Mouse (Mus musculus) intestine, embryonic 15.5 days (tissue): ENCODE results near the gene Ccdc58. TPM values are rescaled to one million over a fixed set of nuclear protein-coding genes. Genes with fewer than 3 reads are reported as not detected.
A peak's percentile ranks its signal among the peaks of the same experiment; 100 is the strongest.
"Not testable (repeated sequence)": the region's sequence is repeated elsewhere in the genome, so short reads cannot be mapped to it uniquely, and the experiment has no call there.

Experiments
- ATAC-seq: fragments of 200-750 bp; cut with Nextera tagmentation; 2 replicates; pipeline ENCODE4 v1.8.0; 2017; ENCODE audit warnings: moderate TSS enrichment, moderate library complexity
- H3K27ac ChIP-seq: fragments of 300-500 bp; sonication (generic); 2 replicates; pipeline ENCODE4 v1.5.1; 2015; ENCODE audit warnings: mild to moderate bottlenecking, inconsistent platforms
- H3K27me3 ChIP-seq: fragments of 300-500 bp; sonication (generic); replicated peaks from 2 replicates; pipeline ENCODE4 v1.6.1; 2015; ENCODE audit warnings: inconsistent platforms
- H3K36me3 ChIP-seq: fragments of 300-500 bp; sonication (generic); 2 replicates; pipeline ENCODE4 v1.6.1; 2015; ENCODE audit warnings: inconsistent platforms
- H3K4me1 ChIP-seq: fragments of 300-500 bp; sonication (generic); replicated peaks from 2 replicates; pipeline ENCODE4 v1.6.1; 2015; ENCODE audit warnings: inconsistent platforms
- H3K4me2 ChIP-seq: fragments of 300-500 bp; sonication (generic); replicated peaks from 2 replicates; pipeline ENCODE4 v1.6.1; 2015; ENCODE audit warnings: mild to moderate bottlenecking, inconsistent platforms
- H3K4me3 ChIP-seq: fragments of 300-500 bp; sonication (generic); replicated peaks from 2 replicates; pipeline ENCODE4 v1.5.1; 2015; ENCODE audit warnings: inconsistent platforms
- H3K9ac ChIP-seq: fragments of 300-500 bp; sonication (generic); 2 replicates; pipeline ENCODE4 v1.6.1; 2015; ENCODE audit warnings: inconsistent platforms
- H3K9me3 ChIP-seq: fragments of 300-500 bp; sonication (generic); 2 replicates; pipeline ENCODE4 v1.6.1; 2016; ENCODE audit warnings: inconsistent platforms
- WGBS: fragments of 180-500 bp; shearing (Covaris S2); methylation state at CpG from one replicate; pipeline ENCODE4 v1.1.7; 2015; 5-methylcytosine and 5-hydroxymethylcytosine counted together
- polyA plus RNA-seq: library from polyadenylated mRNA; unstranded; fragments of >200 nt; fragmentation: Nextera tagmentation; extraction: Ambion mirVana; gene quantifications from 2 replicates; pipeline ENCODE4 v1.2.1, GENCODE M21; 2015

Gene Ccdc58
- polyA plus RNA-seq: 111 and 125 TPM in 2 replicates

DNA sequence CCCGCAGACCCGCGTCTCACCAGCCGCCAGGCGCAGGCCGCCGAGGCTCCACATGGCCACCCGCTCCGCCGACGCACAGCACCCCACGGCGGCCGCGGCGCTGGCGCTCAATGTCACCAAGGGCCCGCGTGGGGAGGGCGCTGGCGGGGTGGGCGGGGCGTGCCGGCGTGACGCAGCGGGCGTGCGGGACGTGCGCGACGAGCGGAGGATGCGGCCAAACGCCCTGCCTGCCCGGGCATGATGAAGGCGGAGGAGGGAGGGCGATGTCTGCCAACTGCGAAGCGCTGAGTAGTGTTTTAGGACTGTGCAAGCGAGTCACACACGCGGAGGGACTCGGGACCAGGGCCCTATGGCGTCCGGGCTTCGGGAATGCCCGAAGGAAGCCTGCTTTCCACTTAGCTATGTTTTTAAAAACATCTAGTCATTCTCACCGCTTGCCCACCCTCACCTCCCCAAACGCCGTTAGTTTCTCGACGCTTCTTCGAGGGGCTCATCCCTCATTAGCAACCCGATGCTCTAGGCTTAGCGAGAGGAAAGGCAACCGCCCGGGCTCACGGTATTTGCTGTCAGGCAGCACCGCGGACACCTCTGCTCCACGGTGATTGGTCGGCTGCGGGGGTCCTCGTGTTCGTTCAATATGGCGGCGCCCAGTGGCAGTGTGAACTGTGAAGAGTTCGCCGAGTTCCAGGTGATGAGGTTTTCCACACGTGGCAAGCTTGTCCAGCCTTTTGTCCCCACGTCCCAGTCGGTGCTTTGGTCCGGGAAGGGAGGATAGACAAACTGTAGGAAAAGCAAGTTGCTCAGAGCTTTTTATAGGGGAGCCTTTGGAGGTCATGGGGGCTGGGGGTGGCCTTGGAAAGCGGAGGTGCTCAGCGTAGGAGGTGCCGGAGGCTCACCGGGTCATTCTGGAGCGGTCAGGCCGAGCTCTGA lies at the start of gene Ccdc58, which contains the start of gene Fam162a:
Gene Ccdc58, plus strand, starts transcription at position 236 of the 930 bp plus-strand sequence.
Gene Fam162a, minus strand, starts transcription at position 145 of the 930 bp plus-strand sequence.
- H3K4me3 ChIP-seq: peak within 1 kb of the TSS; percentile 85
- H3K36me3 ChIP-seq: no peaks in the 10 kb centered on the region
- under 1% methylated on average over 77 of the region's 81 CpGs for WGBS
- peak within 1 kb of the TSS; percentile 81 for H3K9ac ChIP-seq
- no peaks in the 10 kb centered on the region for H3K9me3 ChIP-seq
- H3K4me2 ChIP-seq: peak within 1 kb of the TSS; percentile 59
- H3K27me3 ChIP-seq: no peaks in the 10 kb centered on the region
- peaks cover 16% of the 10 kb centered on the region for H3K4me1 ChIP-seq
- ATAC-seq: peak; percentile 96
- peak within 1 kb of the TSS; percentile 99 for H3K27ac ChIP-seq

DNA sequence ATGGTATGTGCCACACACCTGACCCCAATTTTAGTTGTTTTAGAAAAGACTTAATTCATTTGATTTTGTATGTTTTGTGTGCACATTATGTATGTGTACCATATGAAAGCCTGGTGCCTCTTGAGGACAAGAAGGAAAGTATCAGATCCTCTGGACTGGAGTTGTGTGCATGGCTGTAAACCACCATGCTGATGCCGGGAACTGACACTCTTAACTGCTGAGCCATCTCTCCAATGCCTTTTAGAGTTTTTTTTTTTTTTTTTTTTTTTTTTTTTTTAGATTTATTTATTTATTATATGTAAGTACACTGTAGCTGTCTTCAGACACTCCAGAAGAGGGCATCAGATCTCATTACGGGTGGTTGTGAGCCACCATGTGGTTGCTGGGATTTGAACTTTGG lies 43.4 kb upstream of the Ccdc58 start:
- H3K4me3 ChIP-seq, H3K36me3 ChIP-seq, ATAC-seq, H3K4me2 ChIP-seq, H3K9me3 ChIP-seq, H3K9ac ChIP-seq, H3K4me1 ChIP-seq, H3K27ac ChIP-seq, H3K27me3 ChIP-seq: not testable (repeated sequence)
- WGBS: 88% methylated on average over 2 of the region's 2 CpGs

DNA sequence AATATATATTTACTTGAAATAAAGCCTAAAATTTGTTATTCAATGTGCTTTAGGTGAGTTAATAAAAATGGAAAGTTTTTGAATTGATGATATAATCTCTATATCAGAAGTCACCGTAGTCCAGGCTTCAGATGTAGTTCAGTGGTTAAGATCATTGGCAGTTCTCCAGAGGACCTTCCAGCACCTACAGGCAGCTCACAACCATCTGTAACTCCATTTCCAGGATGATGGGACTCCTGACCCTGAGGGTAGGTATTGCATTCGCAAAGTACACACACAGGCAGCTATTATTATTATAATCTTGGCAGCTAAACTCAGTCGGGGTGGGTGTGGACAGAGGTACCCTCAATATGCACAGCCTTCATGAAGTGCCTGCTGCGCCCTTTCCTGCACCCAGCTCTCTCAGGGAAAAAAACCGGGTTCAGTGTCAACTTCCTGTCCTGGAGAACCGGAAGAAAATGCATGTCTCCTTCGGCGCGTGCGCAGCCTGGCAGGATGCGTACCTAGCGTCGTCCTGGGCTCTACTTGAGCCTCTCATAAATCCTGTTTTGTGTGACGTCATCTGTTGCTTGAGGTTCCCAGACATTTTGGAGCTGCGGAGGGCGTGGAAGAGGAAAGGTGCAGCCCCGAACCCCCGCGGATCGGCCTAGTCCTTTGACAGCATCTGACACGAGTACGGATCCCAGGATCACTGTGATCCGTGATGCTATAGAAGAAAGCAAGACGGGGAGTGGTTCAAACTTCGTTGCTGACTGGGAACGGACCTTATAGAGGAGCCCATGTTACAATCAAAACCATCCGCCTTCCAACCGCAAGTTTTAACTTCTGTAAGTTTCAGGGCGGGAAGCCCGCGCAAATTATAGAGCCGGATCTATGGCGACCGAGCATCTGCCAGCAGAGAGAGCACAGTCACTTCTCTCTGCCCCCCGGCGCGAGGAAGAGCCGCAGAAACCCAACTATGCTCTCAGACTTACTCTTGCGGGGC lies 30.6 kb upstream of the Ccdc58 start, which contains the start of gene Wdr5b:
Gene Wdr5b, plus strand, starts transcription at position 551 of the 985 bp plus-strand sequence.
- Histone ChIP-seq H3K4me2 (peak within 1 kb of the TSS; percentile 62), H3K36me3 (peaks cover 10% of the 10 kb centered on the region; the same call in 1 of the 2 replicates), H3K4me1 (peaks cover 9% of the 10 kb centered on the region; the same call in 1 of the 2 replicates), H3K27me3 (no peaks in the 10 kb centered on the region), H3K9me3 (no peaks in the 10 kb centered on the region), H3K9ac (peak within 1 kb of the TSS; percentile 70), H3K27ac (peak within 1 kb of the TSS; percentile 79), H3K4me3 (peak within 1 kb of the TSS; percentile 59)
- WGBS: 2% methylated on average over 39 of the region's 39 CpGs
- peak; percentile 99 for ATAC-seq

DNA sequence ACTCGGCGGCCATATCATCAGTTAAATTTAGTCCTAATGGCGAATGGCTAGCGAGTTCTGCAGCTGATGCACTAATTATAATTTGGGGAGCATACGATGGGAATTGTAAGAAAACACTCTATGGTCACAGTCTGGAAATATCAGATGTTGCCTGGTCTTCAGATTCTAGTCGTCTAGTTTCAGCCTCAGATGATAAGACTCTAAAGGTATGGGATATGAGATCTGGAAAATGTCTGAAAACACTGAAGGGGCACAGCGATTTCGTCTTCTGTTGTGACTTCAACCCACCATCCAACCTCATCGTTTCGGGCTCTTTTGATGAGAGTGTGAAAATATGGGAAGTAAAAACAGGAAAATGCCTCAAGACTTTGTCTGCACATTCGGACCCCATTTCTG lies 29.9 kb upstream of the Ccdc58 start:
- H3K9ac ChIP-seq: peak overlapping the region; percentile 70
- H3K27ac ChIP-seq: peak overlapping the region; percentile 79
- H3K9me3 ChIP-seq: no peaks in the 10 kb centered on the region
- H3K4me2 ChIP-seq: peak overlapping the region; percentile 62
- WGBS: 25% methylated on average over 11 of the region's 11 CpGs
- H3K27me3 ChIP-seq: no peaks in the 10 kb centered on the region
- ATAC-seq: no peak
- peaks cover 9% of the 10 kb centered on the region; the same call in 1 of the 2 replicates for H3K4me1 ChIP-seq
- peaks cover 13% of the 10 kb centered on the region; the same call in 1 of the 2 replicates for H3K36me3 ChIP-seq
- H3K4me3 ChIP-seq: peak overlapping the region; percentile 59

DNA sequence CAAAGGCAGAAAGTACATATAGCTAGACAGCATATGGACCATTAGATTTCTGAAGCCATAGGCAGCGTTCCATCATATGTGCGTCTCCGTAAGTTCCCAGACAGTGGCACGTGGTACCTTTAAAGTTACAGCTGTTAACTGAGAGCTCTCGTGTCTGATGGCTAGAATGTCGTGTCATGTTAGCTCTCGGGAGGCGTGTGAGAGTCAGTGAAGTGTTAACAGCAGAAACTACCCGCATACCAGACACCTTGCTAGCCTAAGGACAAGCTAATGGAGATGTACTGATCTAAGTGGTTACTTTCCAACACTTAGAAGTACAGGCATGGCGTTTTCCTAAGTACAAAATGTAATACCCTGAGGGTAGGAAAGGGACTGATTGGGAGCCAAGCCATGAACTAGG lies 28.4 kb upstream of the Ccdc58 start:
- H3K9me3 ChIP-seq: no peaks in the 10 kb centered on the region
- no peak overlapping the region for H3K27ac ChIP-seq
- ATAC-seq: no peak
- H3K4me2 ChIP-seq: no peak overlapping the region; the same call in 1 of the 2 replicates
- H3K36me3 ChIP-seq: peaks cover 17% of the 10 kb centered on the region
- peaks cover 9% of the 10 kb centered on the region; the same call in 1 of the 2 replicates for H3K4me1 ChIP-seq
- WGBS: 91% methylated on average over 10 of the region's 10 CpGs
- no peak overlapping the region for H3K4me3 ChIP-seq
- no peaks in the 10 kb centered on the region for H3K27me3 ChIP-seq
- no peak overlapping the region for H3K9ac ChIP-seq

DNA sequence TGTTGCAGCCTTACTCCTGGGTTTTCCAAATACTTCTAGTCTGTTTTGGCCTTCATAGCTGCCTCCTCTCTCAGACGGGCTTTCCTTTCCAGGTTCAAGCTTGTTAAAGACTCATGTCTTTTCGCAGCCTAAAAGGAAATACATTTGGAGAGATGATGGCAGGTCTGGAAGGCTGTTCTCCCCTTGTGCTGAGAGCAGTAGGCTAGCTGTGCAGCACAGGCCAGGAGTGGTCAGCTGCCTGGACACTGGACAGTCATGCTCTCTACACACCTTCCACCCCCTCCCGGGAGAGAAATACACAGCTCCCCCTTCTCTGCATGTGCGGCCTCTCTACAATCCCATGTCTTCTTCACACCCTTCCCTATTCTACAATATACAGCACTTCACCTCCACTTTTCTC lies 27.5 kb upstream of the Ccdc58 start:
- Histone ChIP-seq H3K36me3 (peaks cover 26% of the 10 kb centered on the region), H3K4me2 (no peak overlapping the region), H3K4me1 (peaks cover 9% of the 10 kb centered on the region; the same call in 1 of the 2 replicates), H3K4me3 (no peak overlapping the region), H3K9ac (no peak overlapping the region), H3K27me3 (no peaks in the 10 kb centered on the region), H3K9me3 (no peaks in the 10 kb centered on the region), H3K27ac (no peak overlapping the region)
- ATAC-seq: no peak
- 90% methylated on average over 4 of the region's 4 CpGs for WGBS

DNA sequence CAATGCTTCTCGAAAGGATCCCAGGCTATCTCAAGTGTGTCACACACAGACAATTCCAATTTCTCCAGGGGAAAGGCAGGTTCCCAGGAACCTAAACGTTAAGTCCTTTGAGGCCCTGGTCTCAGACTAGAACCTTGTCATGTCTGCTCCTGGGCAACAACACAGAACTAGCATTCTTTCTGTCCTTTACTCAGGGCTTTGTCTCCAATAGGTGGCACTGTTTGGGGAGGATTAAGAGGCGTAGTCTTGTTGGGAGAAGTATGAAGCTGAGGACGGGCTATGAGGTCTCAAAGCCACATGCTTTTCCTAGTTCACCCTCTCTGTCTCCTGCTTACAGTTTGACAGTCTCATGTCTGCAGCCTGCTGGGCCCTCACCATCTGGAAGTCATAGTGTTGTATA lies 23.9 kb upstream of the Ccdc58 start:
- no peak for ATAC-seq
- Histone ChIP-seq H3K4me2 (no peak overlapping the region), H3K27me3 (no peaks in the 10 kb centered on the region), H3K36me3 (peaks cover 45% of the 10 kb centered on the region), H3K9ac (no peak overlapping the region), H3K27ac (no peak overlapping the region), H3K9me3 (no peaks in the 10 kb centered on the region), H3K4me1 (no peaks in the 10 kb centered on the region), H3K4me3 (no peak overlapping the region)
- WGBS: 87% methylated on average over 4 of the region's 4 CpGs

DNA sequence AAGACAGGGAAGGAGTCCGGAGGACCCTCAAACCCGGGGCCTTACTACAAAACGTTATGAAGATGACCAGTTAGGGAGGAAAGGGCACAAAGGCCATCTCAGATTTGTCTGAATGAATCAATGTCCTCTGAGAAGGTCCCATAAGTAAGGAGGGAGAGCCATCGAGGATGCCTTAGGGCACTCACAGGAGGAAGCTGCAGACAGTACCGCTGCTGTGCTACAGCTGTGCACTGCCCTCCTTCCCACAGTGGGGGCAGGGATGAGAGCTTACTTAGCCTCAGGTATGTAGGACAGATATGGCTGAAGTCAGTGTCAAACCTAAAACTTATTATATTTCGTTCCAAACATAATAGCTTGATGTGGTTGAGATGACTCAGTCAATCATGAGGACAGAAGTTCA lies 20.0 kb upstream of the Ccdc58 start:
- H3K4me2 ChIP-seq: no peak overlapping the region
- peaks cover 36% of the 10 kb centered on the region for H3K36me3 ChIP-seq
- no peaks in the 10 kb centered on the region for H3K27me3 ChIP-seq
- no peak overlapping the region for H3K27ac ChIP-seq
- no peak for ATAC-seq
- H3K9me3 ChIP-seq: no peaks in the 10 kb centered on the region
- H3K4me3 ChIP-seq: no peak overlapping the region
- 90% methylated on average over 6 of the region's 6 CpGs for WGBS
- no peak overlapping the region for H3K9ac ChIP-seq
- no peaks in the 10 kb centered on the region for H3K4me1 ChIP-seq

DNA sequence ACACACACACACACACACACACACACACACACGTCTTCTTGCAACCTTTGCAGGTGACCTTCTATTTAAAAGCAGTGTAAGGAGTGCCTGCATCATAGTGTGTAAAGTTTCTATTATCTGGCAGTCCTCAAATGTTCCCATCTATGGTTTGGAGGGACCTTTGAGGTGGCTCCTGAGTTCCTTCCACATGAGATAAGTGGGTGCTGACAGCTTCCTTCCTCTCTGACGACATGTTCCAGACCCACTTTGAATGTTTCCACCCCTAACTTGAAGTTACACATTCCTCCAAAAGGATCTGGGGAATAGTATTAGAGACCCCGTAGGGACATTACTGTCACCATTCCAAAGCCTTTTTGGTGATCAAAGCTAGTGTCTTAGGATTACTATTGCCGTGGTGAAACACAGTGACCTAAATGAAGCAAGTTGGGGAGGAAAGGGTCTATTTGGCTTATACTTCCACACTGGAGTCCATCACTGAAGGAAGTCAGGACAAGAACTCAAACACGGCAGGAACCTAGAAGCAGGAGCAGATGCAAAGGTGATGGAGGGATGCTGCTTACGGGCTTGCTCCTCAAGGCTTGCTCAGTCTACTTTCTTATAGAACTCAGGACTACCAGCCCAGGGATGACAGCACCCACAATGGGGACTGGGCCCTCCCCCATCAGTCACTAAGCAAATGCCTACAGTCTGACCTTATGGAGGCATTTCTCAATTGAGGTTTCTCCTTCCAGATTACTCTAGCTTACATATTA lies 17.8 kb upstream of the Ccdc58 start:
- Histone ChIP-seq H3K4me1 (no peaks in the 10 kb centered on the region), H3K27ac (no peak overlapping the region), H3K9ac (no peak overlapping the region), H3K9me3 (no peaks in the 10 kb centered on the region), H3K27me3 (no peaks in the 10 kb centered on the region), H3K4me3 (no peak overlapping the region), H3K36me3 (peaks cover 25% of the 10 kb centered on the region), H3K4me2 (no peak overlapping the region)
- 67% methylated on average over 6 of the region's 6 CpGs for WGBS
- no peak for ATAC-seq

DNA sequence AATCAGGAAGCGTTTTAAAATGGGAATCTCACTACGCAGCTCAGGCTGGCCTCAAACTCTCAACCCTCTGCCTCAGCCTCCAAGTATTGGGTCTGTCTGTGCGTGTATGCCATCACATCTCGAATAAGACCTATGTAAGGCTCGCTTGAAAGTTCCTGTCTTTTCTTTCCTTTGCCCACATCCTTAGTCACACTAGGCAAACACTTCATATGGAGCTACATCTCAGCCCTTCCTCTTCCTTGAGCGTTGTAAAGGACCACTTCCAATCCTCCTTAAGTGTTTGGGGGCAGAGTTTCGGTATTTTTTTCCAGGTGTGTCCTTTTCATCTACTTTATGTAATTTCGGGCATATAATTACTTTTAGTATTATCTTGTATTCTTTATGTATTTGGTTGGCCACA lies 16.6 kb upstream of the Ccdc58 start:
- Histone ChIP-seq H3K36me3 (peaks cover 16% of the 10 kb centered on the region), H3K4me1 (no peaks in the 10 kb centered on the region), H3K27ac (no peak overlapping the region), H3K4me3 (no peak overlapping the region), H3K27me3 (no peaks in the 10 kb centered on the region), H3K9ac (no peak overlapping the region), H3K4me2 (no peak overlapping the region), H3K9me3 (no peaks in the 10 kb centered on the region)
- 93% methylated on average over 8 of the region's 8 CpGs for WGBS
- ATAC-seq: no peak

DNA sequence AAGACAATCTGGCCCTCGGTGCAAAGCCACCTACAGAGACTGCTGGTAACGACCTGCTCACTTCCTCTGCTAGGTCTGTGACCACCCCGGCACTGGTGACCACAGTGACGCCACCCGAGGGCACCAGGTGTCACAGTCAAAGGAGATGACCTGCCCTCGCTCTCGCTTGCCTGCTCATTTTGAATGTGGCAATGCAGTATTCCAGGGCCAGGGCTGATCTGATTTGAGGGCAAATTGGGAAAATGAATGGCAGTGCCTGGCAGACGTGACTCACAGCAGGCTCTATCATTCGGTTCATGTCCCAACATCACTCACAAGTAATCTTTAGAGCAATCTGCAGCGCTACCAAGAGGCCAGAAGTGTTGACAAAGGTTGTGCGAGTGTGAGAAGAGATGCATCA lies 15.1 kb upstream of the Ccdc58 start:
- Histone ChIP-seq H3K36me3 (peaks cover 5% of the 10 kb centered on the region), H3K9me3 (no peaks in the 10 kb centered on the region), H3K4me1 (no peaks in the 10 kb centered on the region), H3K4me2 (no peak overlapping the region), H3K4me3 (no peak overlapping the region), H3K27ac (no peak overlapping the region), H3K9ac (no peak overlapping the region), H3K27me3 (no peaks in the 10 kb centered on the region)
- ATAC-seq: no peak
- WGBS: 90% methylated on average over 11 of the region's 11 CpGs
